Mouse (Mus musculus): Measurements from ENCODE around the gene Ppp3ca.

DNA sequence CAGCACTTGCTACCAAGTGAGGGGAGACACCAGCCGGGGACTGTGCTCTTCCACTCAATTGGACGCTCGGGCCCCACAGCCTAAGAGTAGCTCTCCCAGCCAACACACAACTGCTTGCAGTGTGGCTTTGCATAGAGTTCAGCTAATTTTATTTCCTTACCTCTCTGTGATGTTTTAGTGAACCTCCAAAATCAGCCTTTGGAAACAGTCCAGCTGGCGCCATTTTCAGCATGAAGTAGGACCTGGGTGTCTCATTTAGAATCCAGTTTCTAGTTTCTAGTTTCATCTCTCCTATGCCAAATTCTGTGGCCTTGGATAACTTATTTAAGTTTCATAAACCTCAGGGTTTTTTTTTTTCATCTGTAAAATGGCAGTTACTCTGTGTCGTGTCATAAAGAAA is 296.9 kb downstream of the Ppp3ca start:
- no peak for TF ChIP-seq POLR2A (IDR thresholded peaks at IDR 0.05; ENCODE audit: control insufficient read depth, low read depth, low read length)
- no peak for TF ChIP-seq CTCF (IDR thresholded peaks at IDR 0.05; ENCODE audit: control insufficient read depth, insufficient read depth, insufficient replicate concordance, low read depth, low read length)
